Mouse (Mus musculus) hindbrain, embryonic 12.5 days (tissue): ENCODE results near the gene Lmbr1l. TPM values are rescaled to one million over a fixed set of nuclear protein-coding genes. Genes with fewer than 3 reads are reported as not detected.

Experiments used
- ATAC-seq: fragments of 200-750 bp; cut with Nextera tagmentation; 2 replicates; pipeline ENCODE4 v1.8.0; 2017; ENCODE audit warnings: moderate TSS enrichment; ENCODE audit not compliant: low FRiP score
- H3K27ac ChIP-seq: fragments of 300-500 bp; sonication (generic); 2 replicates; pipeline ENCODE4 v1.5.1; 2016; ENCODE audit warnings: mild to moderate bottlenecking
- H3K27me3 ChIP-seq: fragments of 300-500 bp; sonication (generic); 2 replicates; pipeline ENCODE4 v1.6.1; 2016; ENCODE audit warnings: mild to moderate bottlenecking
- H3K36me3 ChIP-seq: fragments of 300-500 bp; sonication (generic); 2 replicates; pipeline ENCODE4 v1.6.1; 2016; ENCODE audit warnings: mild to moderate bottlenecking
- H3K4me1 ChIP-seq: fragments of 300-500 bp; sonication (generic); 2 replicates; pipeline ENCODE4 v1.6.1; 2016
- H3K4me2 ChIP-seq: fragments of 300-500 bp; sonication (generic); replicated peaks from 2 replicates; pipeline ENCODE4 v1.6.1; 2016; ENCODE audit warnings: mild to moderate bottlenecking
- H3K4me3 ChIP-seq: fragments of 300-500 bp; sonication (generic); 2 replicates; pipeline ENCODE4 v1.5.1; 2016; ENCODE audit warnings: mild to moderate bottlenecking
- H3K9ac ChIP-seq: fragments of 300-500 bp; sonication (generic); 2 replicates; pipeline ENCODE4 v1.6.1; 2016; ENCODE audit warnings: mild to moderate bottlenecking, moderate library complexity
- H3K9me3 ChIP-seq: fragments of 300-500 bp; sonication (generic); replicated peaks from 2 replicates; pipeline ENCODE4 v1.6.1; 2016; ENCODE audit warnings: mild to moderate bottlenecking
- WGBS: fragments of 180-500 bp; shearing (Covaris S2); methylation state at CpG from one replicate; pipeline ENCODE4 v1.1.7; 2016; 5-methylcytosine and 5-hydroxymethylcytosine counted together
- polyA plus RNA-seq: library from polyadenylated mRNA; unstranded; fragments of >200 nt; fragmentation: Nextera tagmentation; extraction: Ambion mirVana; gene quantifications from 2 replicates; pipeline ENCODE4 v1.2.1, GENCODE M21; 2016

Lmbr1l gene
- polyA plus RNA-seq, 1 experiment from 2014 or later = 39.2 TPM

DNA sequence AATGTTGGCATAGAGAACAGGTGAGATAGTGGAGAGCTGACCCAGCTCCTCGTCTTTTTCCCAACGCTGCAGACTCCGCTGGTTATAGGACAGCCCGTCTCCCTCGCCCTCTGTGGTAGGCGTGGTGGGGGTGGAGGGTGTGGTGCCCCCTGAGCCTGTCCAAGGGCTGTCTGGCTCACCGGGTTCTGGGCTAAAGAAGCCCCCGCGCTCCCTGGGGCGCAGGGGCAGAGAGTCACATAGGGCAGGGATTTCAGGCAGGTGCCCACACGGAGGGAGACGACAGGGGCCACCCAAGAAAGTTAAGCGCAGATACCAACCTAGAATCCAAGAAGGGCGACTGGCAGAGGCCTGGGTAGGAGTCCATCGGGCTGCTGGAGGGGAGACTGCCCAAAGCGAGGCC, 63.8 kb downstream of the Lmbr1l start:
- no peak overlapping the region for H3K4me2 ChIP-seq

More for the DNA sequence above, 63.8 kb downstream of the Lmbr1l start:
- Histone ChIP-seq H3K27ac (no peak overlapping the region), H3K4me1 (no peaks in the 10 kb centered on the region), H3K4me3 (no peak overlapping the region), H3K36me3 (peaks cover 99% of the 10 kb centered on the region), H3K9ac (no peak overlapping the region), H3K9me3 (no peaks in the 10 kb centered on the region), H3K27me3 (no peaks in the 10 kb centered on the region)
- no peak for ATAC-seq
- WGBS = 94% methylated on average over 16 of the region's 16 CpGs

Other genes with a start within 250 kb of the Lmbr1l start
- 6.4 and 6.5 TPM in 2 replicates for gene Rnd1, start 240.8 kb downstream of the Lmbr1l start, polyA plus RNA-seq
- gene Ccdc65, start 210.0 kb downstream of the Lmbr1l start, polyA plus RNA-seq = 3.1 and 3.5 TPM in 2 replicates
- 14.3 and 15.1 TPM in 2 replicates for gene Fkbp11, start 190.0 kb downstream of the Lmbr1l start, polyA plus RNA-seq
- 65.1 and 65.2 TPM in 2 replicates for gene Arf3, start 155.0 kb downstream of the Lmbr1l start, polyA plus RNA-seq
- 0.59 and 0.91 TPM in 2 replicates for gene Wnt10b, start 140.1 kb downstream of the Lmbr1l start, polyA plus RNA-seq
- 8.4 and 8.6 TPM in 2 replicates for gene Wnt1, start 128.4 kb downstream of the Lmbr1l start, polyA plus RNA-seq
- 0.56 and 0.65 TPM in 2 replicates for gene Ddn, start 108.7 kb downstream of the Lmbr1l start, polyA plus RNA-seq
- 71.0 and 78.9 TPM in 2 replicates for gene Prkag1, start 86.7 kb downstream of the Lmbr1l start, polyA plus RNA-seq
- gene Kmt2d, start 47.0 kb downstream of the Lmbr1l start, polyA plus RNA-seq = 12.2 and 12.5 TPM in 2 replicates
- 22.0 and 27.0 TPM in 2 replicates for gene Rhebl1, start 23.7 kb downstream of the Lmbr1l start, polyA plus RNA-seq
- gene Dhh, start 19.7 kb downstream of the Lmbr1l start, polyA plus RNA-seq = 0.84 and 1.1 TPM in 2 replicates
- 1,219 and 1,243 TPM in 2 replicates for gene Tuba1b, start 16.3 kb upstream of the Lmbr1l start, polyA plus RNA-seq
- gene Gm49450, start 35.3 kb upstream of the Lmbr1l start, polyA plus RNA-seq = not detected in 2 replicates
- 9,547 and 9,692 TPM in 2 replicates for gene Tuba1a, start 35.5 kb upstream of the Lmbr1l start, polyA plus RNA-seq
- 59.6 and 72.4 TPM in 2 replicates for gene Tuba1c, start 111.7 kb upstream of the Lmbr1l start, polyA plus RNA-seq
- 23.3 and 35.6 TPM in 2 replicates for gene Prph, start 136.9 kb upstream of the Lmbr1l start, polyA plus RNA-seq
- gene Troap, start 156.3 kb upstream of the Lmbr1l start, polyA plus RNA-seq = 24.1 and 29.2 TPM in 2 replicates
- 18.4 and 18.7 TPM in 2 replicates for gene C1ql4, start 169.6 kb upstream of the Lmbr1l start, polyA plus RNA-seq
- gene Dnajc22, start 174.9 kb upstream of the Lmbr1l start, polyA plus RNA-seq = 3.2 and 3.3 TPM in 2 replicates
- 72.7 and 73.6 TPM in 2 replicates for gene Spats2, start 207.7 kb upstream of the Lmbr1l start, polyA plus RNA-seq